Mouse (Mus musculus) layer of hippocampus, adult 8-10 months (tissue): Measurements from ENCODE around the gene Tcl1b4. TPM values are rescaled to one million over a fixed set of nuclear protein-coding genes. Genes with fewer than 3 reads are reported as not detected.
A peak's percentile ranks its signal among the peaks of the same experiment; 100 is the strongest.
"Not testable (repeated sequence)": the region's sequence is repeated elsewhere in the genome, so short reads cannot be mapped to it uniquely, and the experiment has no call there.

Experiments
- DNase-seq, 2 experiments: peaks; one replicate each; pipeline ENCODE4 v3.0.0; 2022; ENCODE audit warnings: low spot score in 2 of 2
- total RNA-seq, 4 experiments: library from RNA; stranded (reverse); gene quantifications; 2 replicates each; pipeline ENCODE4 v1.2.4; 2022

Tcl1b4 gene
- total RNA-seq = not detected

DNA sequence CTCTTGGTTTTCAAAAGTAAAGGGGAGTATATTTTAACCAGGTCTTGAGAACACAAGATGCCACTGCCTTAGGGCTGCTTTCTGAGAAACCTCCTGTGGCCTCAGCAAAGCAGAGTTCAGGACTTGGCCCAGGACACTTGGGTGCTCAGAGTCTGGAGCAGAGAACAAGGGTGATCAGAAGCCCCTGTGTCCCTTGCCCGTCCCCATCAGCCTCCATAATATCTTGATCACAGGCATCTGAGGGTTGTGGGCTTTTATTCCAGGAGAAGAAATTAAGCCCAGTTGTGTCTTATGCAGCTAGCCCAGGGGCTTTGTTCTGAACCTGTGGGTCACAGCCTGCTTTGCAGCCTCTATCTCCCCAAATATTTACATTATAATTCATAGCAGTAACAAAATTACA is at the start of gene Tcl1b4:
Gene Tcl1b4, plus strand, starts transcription at position 301 of the 400 bp plus-strand sequence.
- DNase-seq = not testable (repeated sequence)

DNA sequence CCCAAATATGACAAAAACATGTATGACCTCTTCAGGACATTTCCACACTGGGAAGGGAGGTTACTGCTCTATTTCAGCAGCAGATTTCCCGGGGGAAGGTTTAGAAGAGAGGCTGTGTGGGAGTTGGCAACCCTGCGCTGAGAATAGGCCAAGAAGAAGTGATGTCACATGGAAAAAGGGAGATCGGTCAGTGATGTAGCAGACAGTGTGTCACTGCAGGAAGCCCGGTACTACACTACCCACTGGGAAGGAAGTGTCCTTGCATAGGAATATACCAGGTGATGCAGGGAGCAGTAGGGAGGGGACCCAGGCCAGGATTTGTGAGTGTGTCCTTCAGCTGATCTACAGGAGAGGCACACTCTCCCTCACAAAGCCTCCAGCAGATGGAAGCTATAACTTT is 46.5 kb upstream of the Tcl1b4 start:
- DNase-seq = peak in 1 of 2 experiments; percentile 5

DNA sequence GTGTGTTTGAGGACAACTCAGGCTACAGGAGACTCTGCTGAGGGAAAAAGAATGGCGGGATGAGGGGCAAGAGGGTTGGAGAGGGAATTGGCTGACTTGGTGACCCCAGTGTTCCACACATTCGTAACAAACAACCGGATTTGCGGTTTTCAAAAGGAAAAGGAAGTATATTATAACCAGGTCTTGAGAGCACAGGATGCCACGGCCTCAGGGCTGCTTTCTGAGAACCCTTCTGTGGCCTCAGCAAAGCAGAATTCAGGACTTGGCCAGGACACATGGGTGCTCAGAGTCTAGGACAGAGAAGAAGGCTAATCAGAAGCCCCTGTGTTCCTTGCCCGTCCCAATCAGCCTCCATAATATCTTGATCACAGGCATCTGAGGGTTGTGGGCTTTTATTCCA is 42.9 kb upstream of the Tcl1b4 start:
- DNase-seq = no peak

DNA sequence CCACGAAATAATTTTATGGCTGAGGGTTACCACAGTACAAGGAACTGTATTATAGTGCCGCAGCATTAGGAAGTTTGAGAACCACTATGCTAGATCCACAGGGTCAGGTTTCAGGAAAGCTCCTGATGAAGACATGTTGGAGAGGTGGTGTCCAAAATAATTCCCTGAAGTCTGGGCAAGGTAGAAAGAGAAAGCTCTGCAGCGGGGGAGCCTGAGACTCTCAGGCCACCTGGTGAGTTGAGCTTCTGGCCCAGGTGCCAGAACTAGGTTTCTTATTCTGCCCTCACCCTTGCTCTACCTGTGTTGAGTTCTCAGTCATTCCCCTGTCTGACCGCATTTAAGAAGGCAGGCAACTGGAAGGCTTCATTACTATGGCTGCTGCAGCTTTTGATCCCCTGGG is 42.4 kb upstream of the Tcl1b4 start, which contains the start of gene Tcl1b1:
Gene Tcl1b1, plus strand, starts transcription at position 301 of the 400 bp plus-strand sequence.
- DNase-seq = no peak

DNA sequence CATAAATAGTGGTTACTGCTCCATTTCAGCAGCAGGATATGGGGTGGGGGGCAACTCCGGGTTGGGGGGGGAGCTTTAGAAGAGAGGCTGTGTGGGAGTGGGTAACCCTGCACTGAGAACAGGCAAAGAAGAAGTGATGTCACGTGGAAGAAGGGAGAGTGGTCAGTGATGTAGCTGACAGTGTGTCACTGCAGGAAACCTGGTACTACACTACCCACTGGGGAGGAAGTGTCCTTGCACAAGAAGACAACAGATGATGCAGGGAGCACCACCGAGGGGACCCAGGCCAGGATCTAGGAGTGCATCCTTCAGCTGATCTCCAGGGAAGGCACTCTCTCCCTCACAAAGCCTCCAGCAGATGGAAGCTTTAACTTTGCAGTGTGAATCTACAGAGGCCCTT is 35.0 kb upstream of the Tcl1b4 start:
- no peak for DNase-seq

DNA sequence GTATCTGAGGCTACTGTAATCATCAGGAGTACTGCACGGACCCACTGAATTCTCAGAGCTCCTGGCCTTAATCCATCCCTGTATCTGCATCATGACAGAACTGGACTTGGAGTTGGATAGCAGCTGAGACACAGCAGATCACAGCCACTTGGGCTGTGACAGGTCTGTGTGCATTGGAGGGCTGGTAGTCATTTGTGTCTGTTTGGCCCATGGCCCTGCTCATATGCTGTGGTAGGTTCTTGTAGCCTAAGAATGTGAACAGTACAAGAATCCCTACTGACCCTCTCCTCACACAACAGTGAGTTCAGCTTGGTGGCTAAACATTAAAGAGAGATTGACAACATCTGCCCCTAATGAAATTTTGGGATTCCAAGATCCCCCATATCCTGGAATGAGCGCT is 28.4 kb upstream of the Tcl1b4 start:
- DNase-seq = no peak

DNA sequence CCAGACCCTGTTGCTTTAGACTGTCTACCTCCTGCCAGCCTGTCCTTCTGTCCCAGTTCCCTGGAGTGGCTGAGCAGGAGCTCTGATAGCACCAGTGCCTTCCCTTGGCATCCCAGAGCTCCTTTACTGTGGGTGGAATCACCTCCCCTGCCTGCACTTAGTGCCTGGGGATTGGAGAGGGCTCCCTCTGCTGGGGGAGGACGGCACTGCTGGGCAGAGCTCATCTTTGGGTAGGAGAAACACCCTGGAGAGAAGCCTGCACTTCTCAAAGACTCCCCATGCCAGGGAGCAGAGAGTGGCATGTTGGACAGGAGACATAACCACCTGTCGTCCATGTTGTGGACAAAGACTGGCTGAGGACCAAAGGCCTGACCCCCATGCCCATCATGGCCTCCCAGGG is 27.4 kb upstream of the Tcl1b4 start:
- peak in 1 of 2 experiments; percentile 48 for DNase-seq

DNA sequence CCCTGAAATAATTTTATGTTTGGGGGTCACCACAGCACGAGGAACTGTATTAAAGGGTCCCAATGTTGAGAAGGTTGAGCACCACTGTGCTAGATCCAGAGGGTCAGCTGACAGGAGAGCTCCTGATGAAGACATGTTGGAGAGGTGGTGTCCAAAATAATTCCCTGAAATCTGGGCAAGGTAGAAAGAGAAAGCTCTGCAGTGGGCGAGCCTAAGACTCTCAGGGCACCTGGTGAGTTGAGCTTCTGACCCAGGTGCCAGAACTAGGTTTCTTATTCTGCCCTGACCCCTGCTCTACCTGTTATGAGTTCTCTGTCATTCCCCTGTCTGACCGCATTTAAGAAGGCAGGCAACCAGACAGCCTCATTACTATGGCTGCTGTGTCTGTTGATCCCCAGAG is 25.7 kb upstream of the Tcl1b4 start, which contains the start of gene Tcl1b5:
Gene Tcl1b5, plus strand, starts transcription at position 301 of the 400 bp plus-strand sequence.
- not testable (repeated sequence) for DNase-seq

DNA sequence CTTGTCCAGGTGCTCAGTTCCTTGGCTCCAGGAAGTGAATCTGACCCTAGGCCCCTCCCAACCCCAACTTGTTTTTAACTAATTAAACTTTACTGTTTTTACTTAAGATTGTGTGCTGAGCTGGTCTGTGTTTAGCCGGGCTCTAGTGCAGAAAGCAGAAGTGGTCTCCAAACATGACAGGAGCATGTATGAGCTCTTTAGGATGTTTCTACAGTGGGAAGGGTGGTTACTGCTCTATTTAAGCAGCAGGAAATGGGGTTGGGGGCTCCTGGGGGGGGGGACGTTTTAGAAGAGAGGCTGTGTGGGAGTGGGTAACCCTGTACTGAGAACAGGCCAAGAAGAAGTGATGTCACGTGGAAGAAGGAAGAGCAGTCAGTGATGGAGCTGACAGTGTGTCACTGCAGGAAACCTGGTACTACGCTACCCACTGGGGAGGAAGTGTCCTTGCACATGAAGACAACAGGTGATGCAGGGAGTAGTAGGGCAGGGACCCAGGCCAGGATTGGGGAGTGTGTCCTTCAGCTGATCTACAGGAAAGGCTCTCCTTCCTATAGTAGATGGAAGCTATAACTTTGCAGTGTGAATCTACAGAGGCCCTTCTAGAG is 20.6 kb upstream of the Tcl1b4 start:
- not testable (repeated sequence) for DNase-seq

DNA sequence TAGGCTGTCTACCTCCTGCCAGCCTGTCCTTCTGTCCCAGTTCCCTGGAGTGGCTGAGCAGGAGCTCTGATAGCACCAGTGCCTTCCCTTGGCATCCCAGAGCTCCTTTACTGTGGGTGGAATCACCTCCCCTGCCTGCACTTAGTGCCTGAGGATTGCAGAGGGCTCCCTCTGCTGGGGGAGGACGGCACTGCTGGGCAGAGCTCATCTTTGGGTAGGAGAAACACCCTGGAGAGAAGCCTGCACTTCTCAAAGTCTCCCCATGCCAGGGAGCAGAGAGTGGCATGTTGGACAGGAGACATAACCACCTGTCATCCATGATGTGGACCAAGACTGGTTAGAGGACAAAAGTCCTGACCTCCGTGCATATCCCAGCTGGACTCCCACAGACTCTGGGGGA is 12.8 kb upstream of the Tcl1b4 start:
- not testable (repeated sequence) for DNase-seq

DNA sequence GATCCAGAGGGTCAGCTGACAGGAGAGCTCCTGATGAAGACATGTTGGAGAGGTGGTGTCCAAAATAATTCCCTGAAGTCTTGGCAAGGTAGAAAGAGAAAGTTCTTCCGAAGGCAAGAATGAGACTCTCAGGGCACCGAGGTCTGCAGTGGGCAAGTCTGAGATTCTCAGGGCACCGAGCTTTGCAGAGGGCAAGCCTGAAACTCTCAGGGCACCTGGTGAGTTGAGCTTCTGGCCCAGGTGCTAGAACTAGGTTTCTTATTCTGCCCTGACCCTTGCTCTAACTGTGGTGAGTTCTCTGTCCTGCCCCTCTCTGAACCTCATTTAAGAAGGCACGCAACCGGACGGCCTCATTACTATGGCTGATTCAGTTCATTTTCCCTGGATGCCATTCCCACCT is 11.0 kb upstream of the Tcl1b4 start, which contains the start of gene Tcl1b3:
Gene Tcl1b3, plus strand, starts transcription at position 301 of the 400 bp plus-strand sequence.
- not testable (repeated sequence) for DNase-seq

DNA sequence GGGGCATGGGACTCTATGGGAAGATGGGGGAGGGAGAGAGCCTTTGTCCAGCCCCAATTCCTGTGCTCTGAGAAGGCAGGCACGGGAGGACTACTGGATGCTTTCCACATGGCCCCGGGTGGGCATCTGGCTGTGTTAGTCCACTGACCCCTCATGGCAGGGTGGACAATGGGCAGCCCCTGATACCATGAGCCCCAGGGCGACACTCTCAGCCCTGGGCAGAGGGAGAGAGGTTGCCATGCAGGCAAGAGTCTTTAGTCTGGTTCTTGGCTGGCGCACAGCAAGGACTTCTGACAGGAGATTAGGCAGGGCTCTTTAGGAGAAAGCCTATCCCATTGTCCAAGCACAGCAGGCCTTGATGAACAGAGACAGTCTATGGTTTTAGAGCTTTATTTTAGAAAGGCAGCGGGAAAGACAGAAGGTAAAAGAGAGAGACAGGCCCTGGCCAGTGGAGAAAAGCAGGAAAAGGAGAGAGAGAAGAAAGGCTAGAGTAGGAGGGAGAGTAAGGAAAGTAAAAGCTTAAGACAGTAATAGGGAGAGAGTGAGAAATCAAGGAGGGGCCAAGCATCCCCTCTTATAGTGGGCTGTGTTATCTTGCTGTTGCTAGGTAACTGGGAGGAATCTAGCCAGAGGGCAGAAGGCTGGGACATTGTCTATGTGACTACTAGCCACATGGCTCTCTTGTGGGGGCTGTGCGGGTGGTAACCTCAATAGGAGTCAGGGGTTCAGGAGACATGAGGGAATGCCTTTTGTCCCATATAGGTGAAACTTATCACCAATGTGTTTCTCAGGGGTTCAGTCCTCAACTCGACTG is 1.9 kb upstream of the Tcl1b4 start:
- not testable (repeated sequence) for DNase-seq

DNA sequence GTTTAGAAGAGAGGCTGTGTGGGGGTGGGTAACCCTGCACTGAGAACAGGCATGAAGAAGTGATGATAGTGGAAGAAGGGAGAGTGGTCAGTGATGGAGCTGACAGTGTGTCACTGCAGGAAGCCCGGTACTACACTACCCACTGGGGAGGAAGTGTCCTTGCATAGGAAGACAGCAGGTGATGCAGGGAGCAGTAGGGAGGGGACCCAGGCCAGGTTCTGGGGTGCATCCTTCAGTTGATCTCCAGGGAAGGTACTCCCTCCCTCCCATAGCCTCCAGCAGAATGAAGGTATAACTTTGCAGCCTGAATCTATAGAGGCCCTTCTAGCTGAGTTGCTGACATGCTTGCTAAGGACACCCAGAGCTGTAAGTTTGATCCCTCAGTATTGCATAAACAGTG is 5.3 kb downstream of the Tcl1b4 start:
- DNase-seq = no peak

DNA sequence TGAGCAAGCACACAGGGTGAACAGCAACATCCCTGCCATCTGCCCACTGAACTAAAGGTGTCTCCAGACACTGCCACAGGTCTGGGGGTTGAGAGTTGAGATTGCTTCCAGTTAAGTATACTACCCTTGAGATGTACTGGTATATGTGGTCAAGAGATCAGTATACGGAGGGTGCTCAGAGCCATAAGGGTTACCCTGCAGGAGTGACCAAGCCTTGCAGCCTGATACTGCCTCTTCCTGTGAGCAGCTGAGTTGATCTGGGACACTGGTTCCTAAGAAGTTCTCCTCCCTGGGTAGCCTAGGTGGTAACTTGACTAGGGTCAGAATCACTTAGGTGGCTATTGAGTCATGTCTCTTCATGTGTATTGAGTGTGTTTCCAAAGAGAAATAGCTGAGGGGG is 6.7 kb downstream of the Tcl1b4 start:
- DNase-seq = no peak

DNA sequence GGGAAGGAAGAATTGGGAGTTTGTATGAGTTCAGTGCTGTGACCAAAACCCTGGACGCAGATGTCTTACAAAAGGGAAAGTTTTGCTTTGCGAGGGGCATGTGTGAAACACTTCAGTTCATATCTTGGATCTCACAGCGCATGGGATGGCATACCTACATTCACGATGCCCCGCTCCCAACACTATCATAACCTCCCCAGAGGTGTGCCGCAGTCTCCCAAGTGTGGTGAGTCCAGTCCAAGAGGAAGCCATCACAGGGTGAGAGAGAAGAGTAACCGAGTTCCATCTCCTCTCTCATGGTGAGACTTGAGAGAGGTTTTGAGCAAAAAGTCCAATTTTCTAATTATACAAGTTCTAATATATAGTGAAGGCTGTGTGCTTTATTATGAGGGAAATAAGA is 7.5 kb downstream of the Tcl1b4 start:
- no peak for DNase-seq

DNA sequence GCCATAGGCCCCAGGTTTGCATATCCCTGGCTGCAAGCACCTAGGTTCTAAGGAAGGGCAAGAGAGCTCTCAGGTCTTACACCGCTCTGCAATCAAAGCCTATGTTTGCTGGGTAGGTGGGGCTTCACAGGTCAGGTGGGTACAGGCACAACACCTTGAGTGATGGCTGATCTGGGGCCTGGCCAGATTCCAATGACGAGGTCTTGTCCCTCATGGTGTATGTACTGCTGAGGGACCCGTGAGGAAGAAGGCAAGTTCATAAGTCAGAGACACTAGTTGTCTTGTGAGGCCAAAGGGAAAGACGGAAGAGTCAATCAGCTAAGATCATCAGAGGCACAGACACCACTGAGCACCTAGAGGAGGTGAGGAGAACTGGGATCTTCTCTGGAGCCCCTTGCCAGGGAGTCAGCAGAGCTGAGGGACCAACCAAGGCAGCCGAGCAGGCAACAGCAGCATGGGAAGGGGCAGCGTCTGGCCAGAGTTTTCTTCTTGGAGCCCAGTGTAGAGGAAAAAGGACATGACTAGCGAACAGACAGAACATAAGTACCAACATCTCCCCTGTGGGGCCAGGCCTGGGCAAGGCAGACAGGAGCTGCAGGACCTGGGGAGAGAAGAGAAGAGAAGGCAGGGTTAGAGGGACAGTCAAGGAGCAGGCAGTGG is 15.5 kb downstream of the Tcl1b4 start:
- no peak for DNase-seq

DNA sequence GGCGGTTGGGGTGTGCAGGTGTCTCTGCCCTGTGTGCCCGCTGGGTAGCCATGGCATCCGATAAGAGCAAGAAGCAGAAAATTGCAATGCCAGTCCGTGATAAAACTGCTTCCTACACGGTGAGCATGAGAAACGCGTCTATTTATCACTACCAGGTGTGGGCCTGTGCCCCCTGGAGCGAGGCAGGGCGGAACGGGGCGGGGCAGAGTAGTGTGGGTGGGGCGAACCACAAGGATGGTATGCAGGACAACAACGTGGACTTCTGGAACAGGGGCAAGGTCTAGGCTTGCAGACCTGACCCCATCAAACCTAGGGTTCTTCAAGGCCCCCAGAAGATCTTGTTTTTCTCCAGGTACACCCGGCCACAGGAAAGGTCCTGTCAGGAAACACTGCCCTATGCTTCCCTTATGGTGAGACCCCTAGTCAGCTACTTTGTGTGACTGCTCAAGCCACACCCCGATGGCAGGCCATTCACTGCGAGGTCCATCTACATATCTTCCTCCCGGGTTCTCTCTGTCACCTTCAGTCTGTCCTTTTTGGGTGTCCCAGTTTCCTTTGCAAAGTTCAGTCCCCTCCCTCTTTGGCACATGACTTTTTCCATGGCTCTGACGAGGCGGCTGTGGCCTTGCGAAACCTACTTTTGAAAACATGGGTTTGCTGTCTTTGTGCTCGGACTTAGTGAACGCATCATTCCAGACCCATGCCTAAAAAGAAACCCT is 21.0 kb downstream of the Tcl1b4 start, which contains the start of gene Tcl1:
Gene Tcl1, minus strand, starts transcription at position 193 of the 719 bp plus-strand sequence.
- no peak for DNase-seq

DNA sequence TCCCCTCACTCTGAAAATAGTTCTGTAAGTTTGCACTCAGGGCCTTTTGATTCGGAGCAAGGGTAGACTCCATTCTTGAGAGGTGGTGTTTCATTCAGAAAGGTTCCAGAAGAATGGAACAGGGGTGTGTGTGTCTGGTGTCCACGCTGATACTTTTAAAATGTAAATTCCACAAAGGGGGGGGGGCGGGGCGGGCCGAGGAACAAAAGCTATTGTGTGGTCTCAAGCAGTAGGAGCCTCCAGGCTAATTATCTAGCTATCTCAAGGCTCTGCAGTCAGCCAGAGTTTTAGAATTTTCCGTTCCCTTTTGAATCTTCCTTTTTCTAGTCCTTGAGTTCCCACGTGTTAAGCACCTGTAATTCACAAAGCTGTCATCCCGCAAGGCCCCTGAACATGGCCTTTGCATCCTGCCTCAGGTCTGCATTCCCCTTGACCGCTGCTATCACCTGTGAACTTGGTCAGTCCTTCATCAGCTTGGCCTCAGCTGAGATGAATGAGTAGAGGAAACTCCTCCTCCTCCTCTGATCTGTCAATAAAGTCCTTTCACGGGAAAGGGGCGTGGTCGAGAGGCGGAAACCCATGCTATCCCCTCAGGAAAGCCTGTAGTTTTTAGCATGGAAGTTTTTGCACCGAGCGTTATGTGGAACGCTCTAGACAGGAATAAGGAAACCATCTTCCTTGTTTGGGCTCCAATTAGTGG is 23.0 kb downstream of the Tcl1b4 start:
- DNase-seq = no peak

DNA sequence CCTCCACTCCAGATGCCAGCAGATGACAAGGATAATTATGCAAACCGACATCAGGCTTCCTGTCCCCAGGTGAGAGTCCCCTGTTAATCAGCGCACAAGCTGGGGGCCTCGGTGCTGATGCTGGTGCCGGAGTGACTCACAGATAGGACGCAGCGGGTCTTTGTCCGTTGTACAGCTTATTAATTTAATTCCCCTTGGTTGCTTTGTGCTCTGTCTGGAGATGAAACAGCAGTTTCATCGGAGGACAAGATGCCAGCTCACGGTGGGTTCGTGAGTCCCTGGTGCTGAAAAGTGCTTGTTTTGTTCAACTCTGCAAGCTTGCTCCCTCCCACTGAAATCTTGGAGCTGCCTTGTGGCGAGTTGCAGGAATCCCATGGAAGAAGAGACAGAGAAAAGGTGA is 32.6 kb downstream of the Tcl1b4 start:
- DNase-seq = no peak

DNA sequence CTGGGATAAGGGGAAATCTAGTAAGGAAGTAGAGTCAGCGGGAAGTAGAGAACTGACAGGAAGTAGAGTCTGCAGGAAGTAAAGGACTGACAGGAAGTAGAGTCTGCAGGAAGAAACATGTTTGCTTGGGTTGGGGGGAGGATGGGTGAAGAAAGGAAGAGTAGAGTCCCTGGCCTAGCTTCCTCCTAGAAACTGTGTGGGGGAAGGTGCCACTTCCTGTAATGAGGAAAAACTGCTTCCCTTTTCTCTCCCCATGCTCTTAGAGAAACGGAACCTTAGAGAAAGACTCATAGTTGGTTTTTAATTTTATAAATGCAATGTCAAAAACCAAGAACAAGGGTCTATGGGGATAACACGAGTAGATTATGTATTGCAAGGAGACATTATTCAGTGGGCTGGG is 33.3 kb downstream of the Tcl1b4 start:
- no peak for DNase-seq

DNA sequence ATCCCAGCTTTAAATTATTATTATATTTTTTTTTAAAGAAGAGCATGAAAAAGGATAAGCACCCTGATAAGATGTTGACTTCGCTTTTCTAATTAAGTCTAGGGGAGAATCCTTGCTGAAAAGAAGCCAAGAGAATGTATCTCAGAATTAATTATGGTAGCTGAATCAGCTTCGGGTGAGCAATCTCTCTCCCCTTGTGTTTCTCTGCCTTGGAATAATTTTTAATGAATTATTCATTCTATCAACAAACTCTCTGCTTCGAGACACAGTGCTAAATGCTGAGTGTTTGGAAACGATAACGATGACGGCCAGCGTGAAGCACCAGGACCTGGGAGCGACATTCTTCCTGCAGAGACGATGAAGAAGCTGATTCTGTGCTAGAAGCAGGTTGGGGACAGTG is 37.3 kb downstream of the Tcl1b4 start:
- no peak for DNase-seq
